Mouse (Mus musculus) kidney, adult 18-20 months (tissue): ENCODE measurements around the gene Gnaq.
"Not testable (repeated sequence)": the region's sequence is repeated elsewhere in the genome, so short reads cannot be mapped to it uniquely, and the experiment has no call there.

ENCODE experiments used
- DNase-seq: peaks from one replicate; pipeline ENCODE4 v3.0.0; 2021

The Gnaq gene

DNA sequence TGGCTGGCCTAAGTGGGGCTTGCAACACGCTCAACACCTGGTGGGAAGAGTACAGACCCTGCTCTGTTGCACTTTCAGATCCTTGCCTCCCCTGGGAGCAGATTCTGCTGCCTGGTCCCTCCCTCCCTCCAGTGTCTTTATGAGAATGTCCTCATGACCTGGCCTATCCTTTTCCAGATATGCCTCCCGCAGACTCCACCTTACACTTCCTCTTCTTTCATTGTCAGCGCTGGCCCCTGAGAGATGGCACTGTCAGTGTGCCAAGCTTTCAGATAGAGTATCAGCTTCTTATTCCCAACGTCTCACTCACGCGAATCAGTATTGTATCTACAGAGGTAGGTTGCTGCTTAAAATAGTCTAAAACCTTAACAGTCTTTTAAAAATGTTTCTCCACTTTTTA, 129.0 kb downstream of the Gnaq start:
- no peak for DNase-seq

GRCm38 (mm10) chr19:16262340-16262739, 129.7 kb downstream of the Gnaq start:
- no peak for DNase-seq

DNA sequence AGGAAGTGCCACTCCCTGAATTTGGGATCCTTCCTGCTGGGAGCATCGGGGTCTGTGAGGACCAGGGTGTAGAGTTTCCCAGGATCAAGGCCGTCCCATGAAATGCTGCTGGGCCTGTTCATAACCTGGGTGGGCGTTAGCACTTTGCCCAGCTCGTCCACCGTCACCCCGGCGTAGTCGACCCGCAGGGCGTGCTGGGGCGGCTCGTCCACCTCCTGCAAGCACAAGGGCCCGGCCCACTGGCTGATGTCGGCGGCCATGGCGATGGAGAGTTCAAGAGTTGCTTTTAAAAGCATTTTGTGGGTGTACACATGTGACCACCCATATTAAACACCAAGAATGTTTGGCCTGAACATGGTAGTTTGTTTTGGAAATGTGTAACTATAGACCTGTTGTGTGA, 134.7 kb downstream of the Gnaq start:
- DNase-seq: not testable (repeated sequence)

DNA sequence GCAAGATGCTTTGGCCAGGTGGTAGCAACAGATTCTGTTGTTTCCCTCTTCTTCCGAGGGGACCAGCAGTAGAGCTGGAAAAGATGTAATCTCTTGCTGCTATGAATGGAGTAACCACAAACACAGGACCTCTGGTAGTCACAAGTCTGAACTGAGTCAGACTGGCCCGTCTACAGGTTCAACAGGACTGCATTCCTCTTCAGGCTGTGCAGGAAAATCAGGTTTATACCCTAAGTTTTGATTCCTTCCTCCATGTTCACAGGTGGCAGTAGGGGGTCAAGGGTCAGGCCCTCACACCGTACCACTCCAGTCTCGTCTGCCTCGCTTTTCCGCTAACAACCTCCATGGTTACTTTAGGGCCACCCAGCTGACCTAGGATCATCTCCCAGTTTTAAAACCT, 137.6 kb downstream of the Gnaq start:
- DNase-seq: no peak

DNA sequence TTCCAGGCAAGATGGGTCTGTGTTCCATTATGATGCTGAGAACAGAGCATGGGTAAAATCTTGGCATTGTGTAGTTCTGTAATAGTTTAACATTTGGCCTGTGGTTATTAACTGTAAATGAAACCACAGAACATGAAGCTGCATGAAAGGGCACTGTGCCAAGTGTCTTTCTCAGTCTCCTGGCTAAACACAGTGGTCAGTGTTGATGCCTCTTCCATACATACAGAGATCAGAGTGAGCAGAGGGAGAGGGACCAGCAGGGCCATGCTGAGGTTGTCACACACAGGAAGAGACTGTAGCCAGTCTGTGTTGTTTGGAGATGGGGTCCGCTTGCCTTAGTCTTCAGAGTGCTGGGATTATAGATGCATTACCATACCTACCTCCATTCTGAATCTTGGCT, 138.4 kb downstream of the Gnaq start:
- no peak for DNase-seq

DNA sequence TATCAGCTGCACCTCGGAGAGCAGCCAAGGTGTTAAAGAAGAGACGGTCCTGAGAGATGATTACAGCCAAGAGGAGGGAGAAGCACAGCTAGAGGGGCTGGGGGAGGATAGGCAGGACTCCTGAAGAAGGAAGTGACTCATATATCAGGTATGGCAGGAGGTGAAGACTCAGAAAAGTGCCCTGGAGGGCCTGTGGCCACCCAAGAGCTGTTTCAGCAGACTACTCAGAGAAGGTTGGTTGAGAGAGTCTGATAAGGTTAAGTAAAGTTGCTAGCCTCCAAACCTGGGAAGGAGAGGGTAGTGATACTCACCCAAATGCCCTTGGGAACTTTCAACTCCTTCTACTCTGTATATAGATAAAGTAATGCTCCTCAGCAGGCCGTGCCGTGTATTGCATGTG, 140.4 kb downstream of the Gnaq start:
- no peak for DNase-seq

- DNase-seq: no peak
Measured at GRCm38 (mm10) chr19:16280231-16280630, 147.6 kb downstream of the Gnaq start.

- DNase-seq: no peak
Measured at GRCm38 (mm10) chr19:16285051-16286028, 152.7 kb downstream of the Gnaq start.

DNA sequence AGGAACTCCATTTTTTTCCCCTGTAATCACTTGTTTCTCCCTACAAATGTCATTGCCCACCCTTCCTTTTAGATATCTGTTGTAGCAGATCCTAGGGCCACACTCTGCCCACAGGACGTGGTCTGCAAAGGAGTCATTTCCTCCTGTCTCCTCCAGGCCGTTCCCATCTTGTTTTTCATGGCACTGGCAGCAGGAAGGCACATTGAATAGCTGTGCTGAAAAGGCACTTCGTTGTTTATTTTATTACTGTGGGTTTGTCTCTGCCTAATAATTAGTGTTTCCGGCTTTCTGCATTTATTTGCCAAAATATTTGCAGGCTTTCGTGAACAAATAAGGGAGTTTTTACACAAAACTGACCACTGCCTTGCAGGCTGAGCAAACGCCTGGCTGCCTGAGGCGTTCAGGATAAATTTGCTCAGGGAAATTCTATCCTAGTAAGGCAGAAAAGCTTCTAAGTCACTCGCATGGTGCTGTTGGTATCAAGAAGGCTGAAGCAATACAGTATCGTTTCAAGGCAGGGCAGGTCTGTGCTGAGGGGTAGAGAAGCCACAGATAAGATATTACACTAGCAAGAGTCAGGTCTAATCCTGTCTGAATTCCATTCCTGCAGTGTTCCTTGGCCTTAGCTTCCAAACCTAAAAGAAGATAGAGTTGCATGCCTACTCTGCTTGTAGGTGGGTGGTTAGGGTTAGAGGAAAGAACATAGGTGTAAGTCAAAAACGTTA, 154.0 kb downstream of the Gnaq start:
- DNase-seq: peak; percentile 25

GRCm38 (mm10) chr19:16287307-16287706, 154.7 kb downstream of the Gnaq start:
- DNase-seq: no peak

DNA sequence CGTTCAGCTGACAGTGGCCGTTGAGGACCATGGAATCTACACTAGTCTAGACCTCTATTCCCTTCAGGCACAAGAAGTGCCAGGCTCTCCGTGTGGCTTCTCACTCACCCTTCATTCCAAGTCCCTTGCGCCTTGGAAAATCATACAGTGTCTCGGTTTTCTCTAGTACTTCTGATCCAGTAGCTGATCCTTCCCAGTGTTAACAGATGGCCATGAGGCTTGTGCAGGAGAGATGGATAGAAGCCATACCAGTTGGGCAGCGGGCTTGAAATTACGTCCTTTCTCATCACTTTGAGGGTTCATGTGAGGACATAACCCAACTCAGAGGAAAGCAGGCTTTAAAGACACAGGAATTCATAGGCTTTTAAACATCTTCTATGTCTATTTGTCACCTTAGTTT, 155.3 kb downstream of the Gnaq start:
- DNase-seq: no peak

DNA sequence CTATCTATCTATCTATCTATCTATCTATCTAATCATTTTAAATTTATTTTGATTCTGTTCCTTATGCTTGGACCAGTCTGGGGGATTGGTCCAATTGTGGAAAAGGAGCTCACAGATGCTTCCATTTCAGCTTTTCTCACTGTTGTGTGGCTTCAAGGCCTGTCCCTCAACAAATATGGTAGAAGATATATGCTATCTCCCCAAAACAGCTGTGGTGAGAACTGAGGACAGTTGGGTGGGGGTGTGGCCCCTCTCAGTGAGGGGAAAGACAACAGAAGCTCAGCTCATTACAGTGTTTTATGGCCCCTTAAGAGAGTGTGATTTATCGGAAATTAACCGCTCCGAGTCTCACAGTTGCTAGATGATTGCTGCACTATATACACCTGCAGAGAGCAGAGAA, 158.5 kb downstream of the Gnaq start:
- no peak for DNase-seq

- DNase-seq: peak; percentile 25
Measured at GRCm38 (mm10) chr19:16292056-16292608, 159.5 kb downstream of the Gnaq start.

DNA sequence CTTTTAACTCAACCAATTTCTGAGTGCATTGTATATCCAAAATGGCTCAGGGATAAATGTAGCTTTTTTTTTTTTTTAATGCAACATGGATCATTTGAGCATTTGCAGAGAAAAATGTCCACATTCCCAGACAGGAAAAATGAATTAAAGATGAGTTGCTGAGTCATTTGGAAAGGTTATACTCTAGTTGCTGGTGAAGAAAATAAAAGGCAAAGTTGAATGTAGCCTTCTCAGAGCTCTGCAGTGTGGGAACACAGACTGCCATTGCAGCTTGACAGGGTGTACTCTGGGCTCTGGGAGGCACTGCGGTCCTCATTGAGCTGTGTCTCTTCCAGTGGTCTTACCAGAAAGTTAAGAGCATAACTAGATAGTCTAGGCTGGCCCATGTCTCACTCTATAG, 160.3 kb downstream of the Gnaq start:
- DNase-seq: no peak

DNA sequence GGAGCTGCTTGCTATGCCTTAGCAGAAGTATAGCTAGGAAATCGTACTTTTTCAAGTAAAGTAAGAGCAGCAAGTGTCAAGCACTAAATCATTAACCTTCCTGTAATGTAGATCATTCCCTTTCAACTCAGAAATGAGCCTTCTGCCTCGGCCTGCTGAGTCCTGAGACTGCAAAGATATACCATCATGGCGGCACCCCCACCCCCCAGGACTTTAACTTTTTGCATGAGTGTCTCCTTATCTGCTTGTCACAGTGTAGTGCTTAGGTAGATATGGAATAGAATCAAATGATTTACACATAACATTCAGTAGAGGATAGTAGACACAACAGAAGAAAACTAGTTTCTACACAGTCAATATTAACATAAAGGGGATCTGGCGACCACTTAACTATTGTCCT, 167.8 kb downstream of the Gnaq start:
- no peak for DNase-seq

DNA sequence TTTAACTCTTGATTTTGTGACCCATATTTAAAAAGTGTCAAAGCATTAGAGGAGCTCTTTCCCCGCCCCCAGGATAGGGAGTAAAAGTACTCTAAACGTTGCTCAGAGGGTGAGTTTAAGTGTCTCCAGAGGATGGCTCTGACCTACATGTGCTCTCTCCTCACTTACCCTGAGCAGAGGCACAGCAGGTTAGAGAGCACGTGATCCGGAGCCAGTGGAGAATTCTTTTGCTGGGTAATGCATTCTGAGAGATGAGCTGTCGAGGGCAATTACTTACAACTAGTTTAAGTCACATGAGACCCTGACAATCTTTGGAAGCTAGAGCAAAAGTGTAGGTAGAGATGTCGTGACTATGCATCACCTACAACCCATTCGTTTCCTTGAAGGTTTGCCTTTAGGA, 168.7 kb downstream of the Gnaq start:
- no peak for DNase-seq

- DNase-seq: no peak
Measured at GRCm38 (mm10) chr19:16309031-16309430, 176.4 kb downstream of the Gnaq start.

DNA sequence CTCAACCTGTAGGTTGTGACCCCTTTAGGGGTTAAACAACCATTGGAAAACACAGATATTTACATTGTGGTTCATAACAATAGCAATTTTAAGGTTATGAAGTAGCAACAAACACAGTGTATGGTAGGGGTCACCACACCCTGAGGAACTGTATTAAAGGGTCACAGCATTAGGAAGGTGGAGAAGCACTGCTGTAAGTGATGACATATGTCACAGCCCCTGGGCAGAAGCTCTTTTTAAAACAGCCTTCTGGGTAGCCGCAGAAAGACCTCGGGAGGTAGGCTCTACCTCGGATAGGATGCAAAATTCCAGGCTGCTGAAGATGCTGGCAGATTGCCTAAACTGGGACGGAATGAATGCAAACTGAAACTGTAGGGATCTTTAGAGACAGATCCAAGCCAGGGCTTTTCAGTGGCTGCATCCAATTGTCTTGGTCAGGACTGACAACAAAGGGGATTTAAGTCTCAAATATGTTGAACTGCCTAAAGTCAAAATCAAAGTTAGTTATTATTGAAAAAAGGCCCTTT, 181.7 kb downstream of the Gnaq start:
- no peak for DNase-seq

DNA sequence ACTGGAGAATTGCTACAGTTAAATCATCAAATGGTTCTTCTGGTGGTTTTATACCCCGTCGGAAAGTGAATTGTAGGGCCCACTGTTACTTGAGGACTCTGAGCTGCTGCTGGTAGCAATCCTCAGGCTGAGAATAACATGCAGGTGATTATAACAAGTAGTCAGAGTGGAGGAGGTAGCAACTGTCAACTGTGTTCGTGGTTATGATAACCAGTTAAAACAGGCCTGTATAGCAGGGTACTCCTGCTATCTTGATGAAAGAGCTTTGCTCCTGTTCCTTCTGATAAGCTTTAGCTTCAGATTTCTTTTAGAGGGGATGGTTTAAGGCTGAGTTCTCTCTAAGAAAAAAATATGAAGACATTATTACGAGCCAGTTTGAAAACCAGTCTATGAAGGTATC, 182.9 kb downstream of the Gnaq start:
- DNase-seq: no peak

- no peak for DNase-seq
Measured at GRCm38 (mm10) chr19:16318128-16318811, 185.6 kb downstream of the Gnaq start.

DNA sequence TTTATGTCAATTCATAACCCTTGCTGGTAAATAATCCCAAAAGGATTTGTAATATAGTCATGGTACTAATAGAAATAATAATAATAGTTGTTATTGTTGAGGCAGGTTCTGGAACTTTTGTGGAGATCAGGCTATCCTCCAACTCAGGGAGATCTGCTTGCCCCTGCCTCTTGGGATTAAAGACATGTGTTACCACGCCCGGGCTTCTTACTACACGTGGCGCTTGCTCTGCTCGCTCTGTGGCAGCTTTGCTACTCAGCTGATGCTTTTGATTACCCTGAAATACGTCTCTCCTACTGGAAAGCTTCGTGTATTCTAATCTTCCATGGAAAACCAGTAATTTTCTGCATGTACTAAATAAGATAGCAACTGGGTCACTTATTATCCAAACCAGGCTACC, 187.4 kb downstream of the Gnaq start:
- no peak for DNase-seq

- no peak for DNase-seq
Measured at GRCm38 (mm10) chr19:16322986-16323385, 190.4 kb downstream of the Gnaq start.

DNA sequence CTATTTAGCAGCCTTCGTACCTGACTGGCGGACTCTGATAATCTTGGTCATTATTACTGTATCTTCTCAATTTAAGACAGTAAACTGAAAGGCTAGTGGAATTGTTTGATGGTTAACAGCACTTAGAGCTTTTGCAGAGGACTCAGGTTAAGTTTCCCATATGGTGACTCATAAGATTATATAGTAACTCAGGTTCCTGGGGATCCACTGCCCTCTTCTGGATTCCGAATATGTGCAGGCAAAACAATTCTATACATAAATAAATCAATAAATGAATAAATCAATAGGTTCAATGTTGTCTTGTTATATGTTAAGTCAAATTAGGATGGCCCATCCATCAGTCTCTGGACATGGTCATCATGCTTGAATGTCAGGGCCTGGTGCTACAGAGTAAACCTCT, 191.6 kb downstream of the Gnaq start:
- no peak for DNase-seq
